Mouse (Mus musculus) lung, embryonic 14.5 days (tissue): ENCODE data around the gene Fam20b. TPM values are rescaled to one million over a fixed set of nuclear protein-coding genes. Genes with fewer than 3 reads are reported as not detected.
A peak's percentile ranks its signal among the peaks of the same experiment; 100 is the strongest.

ENCODE experiments used
- ATAC-seq: fragments of 200-750 bp; cut with Nextera tagmentation; 2 replicates; pipeline ENCODE4 v1.8.0; 2017; ENCODE audit warnings: mild to moderate bottlenecking, moderate TSS enrichment, moderate library complexity; ENCODE audit not compliant: insufficient read depth
- DNase-seq: peaks from one replicate; pipeline ENCODE4 v3.0.0-alpha.2; 2015
- H3K27ac ChIP-seq: fragments of 300-500 bp; sonication (generic); 2 replicates; pipeline ENCODE4 v1.5.1; 2014; ENCODE audit warnings: low read depth, mild to moderate bottlenecking, moderate library complexity
- H3K27me3 ChIP-seq: fragments of 300-500 bp; sonication (generic); 2 replicates; pipeline ENCODE4 v1.6.1; 2014; ENCODE audit warnings: low read length, control low read depth; ENCODE audit not compliant: insufficient read depth
- H3K36me3 ChIP-seq: fragments of 300-500 bp; sonication (generic); 2 replicates; pipeline ENCODE4 v1.6.1; 2014; ENCODE audit warnings: control low read depth; ENCODE audit not compliant: insufficient read depth
- H3K4me1 ChIP-seq: fragments of 300-500 bp; sonication (generic); 2 replicates; pipeline ENCODE4 v1.6.1; 2014; ENCODE audit warnings: antibody characterized with exemption, control low read depth; ENCODE audit not compliant: insufficient read depth
- H3K4me2 ChIP-seq: fragments of 300-500 bp; sonication (generic); 2 replicates; pipeline ENCODE4 v1.6.1; 2014; ENCODE audit warnings: mild to moderate bottlenecking
- H3K4me3 ChIP-seq: fragments of 300-500 bp; sonication (generic); 2 replicates; pipeline ENCODE4 v1.5.1; 2014; ENCODE audit warnings: low read depth, low read length
- H3K9ac ChIP-seq: fragments of 300-500 bp; sonication (generic); 2 replicates; pipeline ENCODE4 v1.6.1; 2014
- H3K9me3 ChIP-seq: fragments of 300-500 bp; sonication (generic); 2 replicates; pipeline ENCODE4 v1.6.1; 2016; ENCODE audit warnings: low read depth, low read length, control low read depth
- CTCF ChIP-seq: IDR thresholded peaks from 2 replicates; pipeline ENCODE4 v1.5.1; 2016; ENCODE audit warnings: antibody characterized with exemption, low read depth
- WGBS: fragments of 180-500 bp; shearing (Covaris S2); extraction: QIAGEN DNeasy Blood & Tissue Kit; methylation state at CpG from one replicate; pipeline ENCODE4 v1.1.7; 2014; 5-methylcytosine and 5-hydroxymethylcytosine counted together
- polyA plus RNA-seq: library from polyadenylated mRNA; unstranded; fragments of >200 nt; fragmentation: Nextera tagmentation; extraction: Ambion mirVana; gene quantifications from 2 replicates; pipeline ENCODE4 v1.2.1, GENCODE M21; 2014

The Fam20b gene
- polyA plus RNA-seq, 1 experiment from 2014 or later: 31.1 TPM

GRCm38 (mm10) chr1:156642813-156643212 is 76.1 kb downstream of the Fam20b start:
- Histone ChIP-seq H3K27me3 (no peaks in the 10 kb centered on the region), H3K36me3 (peaks cover 52% of the 10 kb centered on the region), H3K9ac (no peak overlapping the region), H3K4me2 (no peak overlapping the region), H3K4me1 (no peaks in the 10 kb centered on the region), H3K4me3 (no peak overlapping the region), H3K9me3 (no peaks in the 10 kb centered on the region), H3K27ac (no peak overlapping the region)
- ATAC-seq: 0 out of 2 replicates have a peak, but pooled peaks have one; percentile 35
- no peak for TF ChIP-seq CTCF
- no peak for DNase-seq
- 58% methylated on average over 12 of the region's 12 CpGs for WGBS

- no peak for ATAC-seq
- no peaks in the 10 kb centered on the region for H3K27me3 ChIP-seq
- H3K36me3 ChIP-seq: peaks cover 55% of the 10 kb centered on the region
- 79% methylated on average over 10 of the region's 10 CpGs for WGBS
- H3K4me3 ChIP-seq: no peak overlapping the region
- no peak for DNase-seq
- no peak overlapping the region for H3K9ac ChIP-seq
- H3K4me1 ChIP-seq: no peaks in the 10 kb centered on the region
- no peak overlapping the region for H3K27ac ChIP-seq
- H3K4me2 ChIP-seq: no peak overlapping the region
- no peak for TF ChIP-seq CTCF
- H3K9me3 ChIP-seq: no peaks in the 10 kb centered on the region
Measured at GRCm38 (mm10) chr1:156641808-156642207, 77.1 kb downstream of the Fam20b start.

GRCm38 (mm10) chr1:156640577-156640976 is 78.3 kb downstream of the Fam20b start:
- Histone ChIP-seq H3K27ac (no peak overlapping the region), H3K4me2 (no peak overlapping the region), H3K4me1 (no peaks in the 10 kb centered on the region), H3K36me3 (peaks cover 59% of the 10 kb centered on the region), H3K27me3 (no peaks in the 10 kb centered on the region), H3K9me3 (no peaks in the 10 kb centered on the region), H3K4me3 (no peak overlapping the region), H3K9ac (no peak overlapping the region)
- DNase-seq: peak; percentile 39
- peak; percentile 39 for TF ChIP-seq CTCF
- ATAC-seq: no peak
- WGBS: 75% methylated on average over 4 of the region's 4 CpGs

GRCm38 (mm10) chr1:156639455-156639854 is 79.4 kb downstream of the Fam20b start:
- Histone ChIP-seq H3K9ac (no peak overlapping the region), H3K4me3 (no peak overlapping the region), H3K36me3 (peaks cover 68% of the 10 kb centered on the region), H3K27me3 (no peaks in the 10 kb centered on the region), H3K27ac (no peak overlapping the region), H3K4me1 (no peaks in the 10 kb centered on the region), H3K4me2 (no peak overlapping the region), H3K9me3 (no peaks in the 10 kb centered on the region)
- ATAC-seq: no peak
- 87% methylated on average over 5 of the region's 5 CpGs for WGBS
- no peak for DNase-seq
- TF ChIP-seq CTCF: no peak

GRCm38 (mm10) chr1:156635148-156635547 is 83.7 kb downstream of the Fam20b start:
- no peaks in the 10 kb centered on the region for H3K4me1 ChIP-seq
- H3K27ac ChIP-seq: no peak overlapping the region
- peaks cover 69% of the 10 kb centered on the region for H3K36me3 ChIP-seq
- H3K4me3 ChIP-seq: no peak overlapping the region
- TF ChIP-seq CTCF: no peak
- ATAC-seq (no peak), DNase-seq (no peak)
- WGBS: 74% methylated on average over 2 of the region's 2 CpGs
- H3K4me2 ChIP-seq: no peak overlapping the region
- no peaks in the 10 kb centered on the region for H3K27me3 ChIP-seq
- no peaks in the 10 kb centered on the region for H3K9me3 ChIP-seq
- H3K9ac ChIP-seq: no peak overlapping the region

- no peak overlapping the region for H3K4me2 ChIP-seq
- H3K27me3 ChIP-seq: no peaks in the 10 kb centered on the region
- TF ChIP-seq CTCF: peak; percentile 60
- H3K9me3 ChIP-seq: no peaks in the 10 kb centered on the region
- H3K27ac ChIP-seq: no peak overlapping the region
- H3K36me3 ChIP-seq: peaks cover 71% of the 10 kb centered on the region
- DNase-seq (peak; percentile 85), ATAC-seq (peak; percentile 62; the same call in 1 of the 2 replicates)
- WGBS: 73% methylated on average over 10 of the region's 10 CpGs
- H3K9ac ChIP-seq: no peak overlapping the region
- H3K4me3 ChIP-seq: no peak overlapping the region
- H3K4me1 ChIP-seq: no peaks in the 10 kb centered on the region
Measured at GRCm38 (mm10) chr1:156633095-156633494, 85.8 kb downstream of the Fam20b start.

GRCm38 (mm10) chr1:156630965-156631364 is 87.9 kb downstream of the Fam20b start:
- H3K4me3 ChIP-seq: no peak overlapping the region
- peak; percentile 30 for DNase-seq
- ATAC-seq: no peak
- H3K9ac ChIP-seq: no peak overlapping the region
- H3K4me2 ChIP-seq: no peak overlapping the region
- H3K27me3 ChIP-seq: no peaks in the 10 kb centered on the region
- no peak overlapping the region for H3K27ac ChIP-seq
- no peaks in the 10 kb centered on the region for H3K9me3 ChIP-seq
- no peaks in the 10 kb centered on the region for H3K4me1 ChIP-seq
- peak; percentile 46 for TF ChIP-seq CTCF
- peaks cover 61% of the 10 kb centered on the region for H3K36me3 ChIP-seq

GRCm38 (mm10) chr1:156629984-156630383 is 88.9 kb downstream of the Fam20b start:
- ATAC-seq (no peak), DNase-seq (no peak)
- Histone ChIP-seq H3K4me1 (no peaks in the 10 kb centered on the region), H3K9ac (no peak overlapping the region), H3K27me3 (no peaks in the 10 kb centered on the region), H3K36me3 (peaks cover 60% of the 10 kb centered on the region), H3K4me3 (no peak overlapping the region), H3K4me2 (no peak overlapping the region), H3K27ac (no peak overlapping the region), H3K9me3 (no peaks in the 10 kb centered on the region)
- no peak for TF ChIP-seq CTCF
- 89% methylated on average over 8 of the region's 8 CpGs for WGBS

Other genes with a start within 250 kb of the Fam20b start
- 36.8 and 37.7 TPM in 2 replicates for gene Soat1, start 244.8 kb downstream of the Fam20b start, polyA plus RNA-seq
- gene Gm10031, start 195.1 kb downstream of the Fam20b start, polyA plus RNA-seq: 0.42 and 0.85 TPM in 2 replicates
- gene Abl2, start 160.3 kb downstream of the Fam20b start, polyA plus RNA-seq: 6.0 and 6.2 TPM in 2 replicates
- 8.3 and 8.7 TPM in 2 replicates for gene Tor3a, start 44.7 kb downstream of the Fam20b start, polyA plus RNA-seq
- gene Angptl1, start 119.5 kb upstream of the Fam20b start, polyA plus RNA-seq: 1.2 and 1.8 TPM in 2 replicates
- 70.6 and 71.6 TPM in 2 replicates for gene Ralgps2, start 220.5 kb upstream of the Fam20b start, polyA plus RNA-seq